8 mouse cellular contexts compared by ENCODE assay signal in genomic region chr3:122618402-122618801, GRCm38 (mm10). TPM values are rescaled to one million over a fixed set of nuclear protein-coding genes. Genes with fewer than 3 reads are reported as not detected.
DNase-seq lines count a peak whose midpoint lies in the region; ATAC-seq and TF ChIP-seq lines count a peak whose summit lies in the region.

No protein-coding gene starts in this region.

- peak overlapping the region; percentile 85 for H3K4me2 ChIP-seq in embryonic facial prominence, embryonic 12.5 days (replicated peaks)
- H3K4me2 ChIP-seq in hindbrain, embryonic 14.5 days (replicated peaks), result peak overlapping the region; percentile 72
- peak overlapping the region; percentile 81 for H3K4me2 ChIP-seq in limb, embryonic 13.5 days (replicated peaks)
- peak overlapping the region; percentile 77 for H3K4me2 ChIP-seq in midbrain, embryonic 14.5 days (ENCODE audit: low read length)

- no peak for TF ChIP-seq POLR2A in ES-Bruce4 (IDR thresholded peaks at IDR 0.05; ENCODE audit: insufficient read depth, low read length)

- DNase-seq in CD4-positive, CD25-positive, alpha-beta regulatory T cell, adult 2 months (ENCODE audit: low read depth, low spot score), result peak; percentile 11
- peak; percentile 61 for DNase-seq in hindbrain, embryonic 14.5 days (ENCODE audit: low spot score)
- peak; percentile 80 for DNase-seq in midbrain, embryonic 14.5 days
- DNase-seq in thymus, postnatal 4 days, result peak; percentile 30

- peak; percentile 34 for TF ChIP-seq CTCF in ES-Bruce4 (IDR thresholded peaks at IDR 0.05; ENCODE audit: low read depth, low read length)

- 0 out of 2 replicates have a peak, but pooled peaks have one; percentile 5 for TF ChIP-seq EP300 in ES-Bruce4 (IDR thresholded peaks at IDR 0.05; ENCODE audit: insufficient read depth, low read depth, low read length)

- no peaks in the 10 kb centered on the region for H3K36me3 ChIP-seq in ES-Bruce4 (ENCODE audit: control insufficient read depth, insufficient read depth, low read length, poor library complexity, severe bottlenecking)
- H3K36me3 ChIP-seq in embryonic facial prominence, embryonic 12.5 days, result no peaks in the 10 kb centered on the region
- H3K36me3 ChIP-seq in hindbrain, embryonic 14.5 days (replicated peaks; ENCODE audit: control insufficient read depth, insufficient read depth), result no peaks in the 10 kb centered on the region
- no peaks in the 10 kb centered on the region for H3K36me3 ChIP-seq in limb, embryonic 13.5 days
- H3K36me3 ChIP-seq in midbrain, embryonic 14.5 days (ENCODE audit: control insufficient read depth, insufficient read depth, low read length), result no peaks in the 10 kb centered on the region

- H3K9ac ChIP-seq in ES-Bruce4 (ENCODE audit: low read depth, poor library complexity, severe bottlenecking), result peak overlapping the region; percentile 100
- H3K9ac ChIP-seq in embryonic facial prominence, embryonic 12.5 days, result peak overlapping the region; percentile 98
- peak overlapping the region; percentile 100 for H3K9ac ChIP-seq in hindbrain, embryonic 14.5 days
- H3K9ac ChIP-seq in limb, embryonic 13.5 days, result peak overlapping the region; percentile 99
- peak overlapping the region; percentile 100 for H3K9ac ChIP-seq in midbrain, embryonic 14.5 days (replicated peaks; ENCODE audit: low read length)

- H3K9me3 ChIP-seq in ES-Bruce4 (replicated peaks; ENCODE audit: control insufficient read depth, insufficient read depth, low read length, poor library complexity, severe bottlenecking), result no peaks in the 10 kb centered on the region
- H3K9me3 ChIP-seq in embryonic facial prominence, embryonic 12.5 days, result no peaks in the 10 kb centered on the region
- no peaks in the 10 kb centered on the region for H3K9me3 ChIP-seq in hindbrain, embryonic 14.5 days (ENCODE audit: control insufficient read depth, low read length)
- H3K9me3 ChIP-seq in limb, embryonic 13.5 days, result no peaks in the 10 kb centered on the region
- H3K9me3 ChIP-seq in midbrain, embryonic 14.5 days (ENCODE audit: control insufficient read depth, low read length), result no peaks in the 10 kb centered on the region

- WGBS in embryonic facial prominence, embryonic 12.5 days, result 0% methylated on average over 30 of the region's 30 CpGs
- WGBS in hindbrain, embryonic 14.5 days, result under 1% methylated on average over 30 of the region's 30 CpGs
- WGBS in limb, embryonic 13.5 days, result under 1% methylated on average over 30 of the region's 30 CpGs
- under 1% methylated on average over 30 of the region's 30 CpGs for WGBS in midbrain, embryonic 14.5 days

- H3K4me1 ChIP-seq in ES-Bruce4 (ENCODE audit: control insufficient read depth, insufficient read depth, low read length), result no peaks in the 10 kb centered on the region
- peaks cover 28% of the 10 kb centered on the region for H3K4me1 ChIP-seq in embryonic facial prominence, embryonic 12.5 days
- H3K4me1 ChIP-seq in hindbrain, embryonic 14.5 days (replicated peaks; ENCODE audit: control insufficient read depth, insufficient read depth, low read length), result peaks cover 43% of the 10 kb centered on the region
- H3K4me1 ChIP-seq in limb, embryonic 13.5 days, result peaks cover 40% of the 10 kb centered on the region
- peaks cover 42% of the 10 kb centered on the region for H3K4me1 ChIP-seq in midbrain, embryonic 14.5 days (ENCODE audit: control insufficient read depth, insufficient read depth, low read length)

- H3K4me3 ChIP-seq in ES-Bruce4 (ENCODE audit: low read depth, low read length), result peak overlapping the region; percentile 77
- peak overlapping the region; percentile 85 for H3K4me3 ChIP-seq in embryonic facial prominence, embryonic 12.5 days
- peak overlapping the region; percentile 99 for H3K4me3 ChIP-seq in hindbrain, embryonic 14.5 days (replicated peaks; ENCODE audit: low read length)
- H3K4me3 ChIP-seq in limb, embryonic 13.5 days, result peak overlapping the region; percentile 96
- H3K4me3 ChIP-seq in midbrain, embryonic 14.5 days (replicated peaks; ENCODE audit: low read depth, low read length), result peak overlapping the region; percentile 99

- H3K27ac ChIP-seq in ES-Bruce4 (ENCODE audit: insufficient read depth, low read length), result peak overlapping the region; percentile 65
- peak overlapping the region; percentile 98 for H3K27ac ChIP-seq in embryonic facial prominence, embryonic 12.5 days
- peak overlapping the region; percentile 99 for H3K27ac ChIP-seq in hindbrain, embryonic 14.5 days
- H3K27ac ChIP-seq in limb, embryonic 13.5 days, result peak overlapping the region; percentile 98; the same call in 1 of the 2 replicates
- H3K27ac ChIP-seq in midbrain, embryonic 14.5 days (replicated peaks; ENCODE audit: low read depth, low read length), result peak overlapping the region; percentile 99

- ATAC-seq in CD4-positive, CD25-positive, alpha-beta regulatory T cell, adult 4 months, result no peak
- no peak for ATAC-seq in embryonic facial prominence, embryonic 12.5 days (ENCODE audit: insufficient number of reproducible peaks, insufficient read depth, low FRiP score, low TSS enrichment)
- ATAC-seq in hindbrain, embryonic 14.5 days (ENCODE audit: low FRiP score), result no peak
- ATAC-seq in limb, embryonic 13.5 days (ENCODE audit: low FRiP score, low read depth), result no peak
- ATAC-seq in midbrain, embryonic 14.5 days (ENCODE audit: low FRiP score, low TSS enrichment), result peak; percentile 7; the same call in 1 of the 2 replicates

- no peaks in the 10 kb centered on the region for H3K27me3 ChIP-seq in ES-Bruce4 (ENCODE audit: control insufficient read depth, insufficient read depth, low read length, poor library complexity, severe bottlenecking)
- no peaks in the 10 kb centered on the region for H3K27me3 ChIP-seq in embryonic facial prominence, embryonic 12.5 days
- H3K27me3 ChIP-seq in hindbrain, embryonic 14.5 days (ENCODE audit: control insufficient read depth, insufficient read depth, low read length), result no peaks in the 10 kb centered on the region
- no peaks in the 10 kb centered on the region for H3K27me3 ChIP-seq in limb, embryonic 13.5 days
- H3K27me3 ChIP-seq in midbrain, embryonic 14.5 days (ENCODE audit: control insufficient read depth, insufficient read depth, low read length), result no peaks in the 10 kb centered on the region

RNA-seq across cellular contexts. Expression of gene Fnbp1l, which starts 1.1 kb away (rescaled TPM):
- under 1 TPM; 0.09 to 0.34 TPM for polyA plus RNA-seq in CD4-positive, CD25-positive, alpha-beta regulatory T cell, adult 4 months (2017; shearing (Covaris generic))
- 113 and 119 TPM in 2 replicates for polyA plus RNA-seq in ES-Bruce4 (2011; ENCODE audit: insufficient read depth, insufficient read length, low read depth, missing spikeins)
- 76.5 and 80.1 TPM in 2 replicates for polyA plus RNA-seq in embryonic facial prominence, embryonic 12.5 days (2016; fragmentation: Nextera tagmentation; extraction: Ambion mirVana)
- polyA plus RNA-seq in hindbrain, embryonic 14.5 days (2014; fragmentation: Nextera tagmentation; extraction: Ambion mirVana), result 201 and 209 TPM in 2 replicates
- polyA plus RNA-seq in limb, embryonic 13.5 days (2015; fragmentation: Nextera tagmentation; extraction: Ambion mirVana), result 76.7 and 77.8 TPM in 2 replicates
- polyA plus RNA-seq in midbrain, embryonic 14.5 days (2014; fragmentation: Nextera tagmentation; extraction: Ambion mirVana), result 277 and 289 TPM in 2 replicates

Comparison
In these comparisons a context has a peak if more than half of its experiments do, and no peak if none do; other contexts are left out.
1. DNase-seq: peak in every context shown above with its lines; median percentile 80 in midbrain, embryonic 14.5 days; 61 in hindbrain, embryonic 14.5 days; 30 in thymus, postnatal 4 days; 11 in CD4-positive, CD25-positive, alpha-beta regulatory T cell, adult 2 months.
2. RNA of gene Fnbp1l, which starts 1.1 kb away (polyA plus RNA-seq): 277 to 289 TPM in midbrain, embryonic 14.5 days, 201 to 209 TPM in hindbrain, embryonic 14.5 days, 113 to 119 TPM in ES-Bruce4, 76.5 to 80.1 TPM in embryonic facial prominence, embryonic 12.5 days and 76.7 to 77.8 TPM in limb, embryonic 13.5 days; 0.09 to 0.34 TPM in CD4-positive, CD25-positive, alpha-beta regulatory T cell, adult 4 months; every median in the first group is over 10 times any median in the second.
3. Peak in every context shown above with its lines, with median percentiles within 50 percentile points of each other: H3K27ac ChIP-seq, H3K4me3 ChIP-seq, H3K9ac ChIP-seq and H3K4me2 ChIP-seq.